Mouse (Mus musculus) left cerebral cortex, adult 2 months (tissue): ENCODE results near the gene Oca2. TPM values are rescaled to one million over a fixed set of nuclear protein-coding genes. Genes with fewer than 3 reads are reported as not detected.

Experiments
- DNase-seq, 2 experiments: peaks; one replicate each; pipeline ENCODE4 v3.0.0; 2021 to 2022; ENCODE audit warnings: low spot score in 2 of 2, mixed read lengths in 1 of 2; ENCODE audit errors: extremely low spot score in 1 of 2
- H3K27ac ChIP-seq: fragments of 200-600 bp; 2 replicates; pipeline ENCODE4 v1.8.1; 2022
- H3K4me3 ChIP-seq: fragments of 200-600 bp; 2 replicates; pipeline ENCODE4 v1.8.1; 2022
- CTCF ChIP-seq: fragments of 200-600 bp; IDR thresholded peaks from 2 replicates; pipeline ENCODE4 v1.8.1; 2022; ENCODE audit warnings: antibody characterized with exemption, mild to moderate bottlenecking, moderate library complexity
- intact Hi-C: fragments of 180-260 bp; cut with DNase I; formaldehyde crosslinking; loops from one replicate; pipeline ENCODE4 v1.15.1; 2025
- long read RNA-seq, 2 experiments: library from polyadenylated mRNA; stranded (forward); transcript quantifications; one replicate each; pipeline ENCODE4 v2.0.0; 2021; ENCODE audit warnings: borderline mapping rate in 2 of 2
- total RNA-seq, 2 experiments: library from RNA; stranded (reverse); gene quantifications; 2 replicates each; pipeline ENCODE4 v1.2.3; 2021

Oca2 gene
- under 1 TPM; 0.16 to 0.21 TPM for total RNA-seq
- long read RNA-seq, experiment 1, partial matches to known transcripts, result 1 of 1 reads
- long read RNA-seq, experiment 1, other reads (novel, unspliced or antisense), result 0 of 1 reads
- long read RNA-seq, experiment 2, partial matches to known transcripts, result 2 of 3 reads
- long read RNA-seq, experiment 2, other reads (novel, unspliced or antisense), result 1 of 3 reads

DNA sequence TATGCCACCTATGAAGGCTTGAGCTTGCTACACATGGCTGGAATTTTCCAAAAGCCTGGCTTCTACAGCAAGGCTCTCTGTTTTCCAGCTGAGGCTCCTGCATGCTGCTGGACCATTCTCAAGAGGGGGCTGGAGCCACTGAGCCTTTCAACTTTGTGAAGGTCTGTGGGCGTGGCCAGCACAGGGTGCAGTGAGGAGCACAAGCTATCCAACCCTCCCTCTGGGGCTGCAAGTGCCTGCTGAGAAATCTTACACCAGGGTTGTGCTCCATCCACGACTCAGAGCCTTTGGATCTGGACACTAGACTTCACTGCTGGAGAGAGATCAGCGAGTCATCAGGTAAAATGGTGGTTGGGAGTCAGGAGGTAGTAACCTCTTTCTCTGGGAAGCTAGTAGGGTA, at the start of gene Oca2:
Gene Oca2, plus strand, starts transcription at position 218 of the 400 bp plus-strand sequence.
- no peak within 1 kb of the TSS for H3K4me3 ChIP-seq

DNA sequence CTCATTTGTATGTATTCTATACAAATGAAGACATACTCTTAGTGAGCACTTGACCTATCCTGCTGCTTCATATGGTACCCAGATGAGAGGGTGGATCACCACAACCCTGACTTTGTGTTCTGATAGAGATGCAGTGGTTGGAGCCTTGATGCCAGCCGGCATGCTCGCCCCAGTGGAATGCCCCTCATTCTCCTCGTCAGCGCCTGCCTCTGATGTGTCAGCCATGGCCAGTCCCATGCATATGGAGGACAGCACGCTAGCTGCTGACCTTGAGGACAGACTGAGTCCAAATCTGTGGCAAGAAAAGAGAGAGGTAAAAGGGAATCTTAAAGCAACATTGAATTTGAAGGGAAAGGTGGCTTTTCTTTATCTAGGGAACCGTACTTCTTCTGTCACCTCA, 48.5 kb upstream of the Oca2 start:
- DNase-seq, result no peak
- intact Hi-C loops, result no loop called here
- H3K27ac ChIP-seq, result no peak overlapping the region
- TF ChIP-seq CTCF, result no peak
- no peak overlapping the region for H3K4me3 ChIP-seq

More for the DNA sequence above, at the start of gene Oca2:
- intact Hi-C loops, result loop anchor here (5.0 kb wide), 1 partner anchor 1243 kb away; no protein-coding TSS in a partner anchor
- no peak for TF ChIP-seq CTCF
- DNase-seq, result no peak
- no peak within 1 kb of the TSS for H3K27ac ChIP-seq

DNA sequence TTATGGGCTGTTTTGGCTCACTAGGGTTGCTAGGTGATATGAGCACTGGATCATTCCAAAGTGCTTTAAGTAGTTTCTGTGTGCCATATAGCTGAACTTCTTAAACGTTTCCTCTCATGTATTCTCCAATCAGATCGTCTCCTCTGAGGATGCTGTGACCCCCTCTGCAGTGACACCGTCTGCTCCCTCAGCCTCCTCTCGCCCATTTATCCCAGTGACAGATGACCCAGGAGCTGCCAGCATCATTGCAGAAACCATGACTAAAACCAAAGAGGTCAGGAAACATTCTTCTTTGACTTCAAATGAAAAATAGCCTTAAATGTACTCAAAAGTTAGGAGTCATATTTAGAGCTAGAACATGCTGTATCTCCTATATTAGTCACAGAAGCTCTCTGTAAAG, 47.9 kb upstream of the Oca2 start:
- TF ChIP-seq CTCF, result no peak
- DNase-seq, result no peak
- intact Hi-C loops, result no loop called here
- no peak overlapping the region for H3K4me3 ChIP-seq
- H3K27ac ChIP-seq, result no peak overlapping the region

DNA sequence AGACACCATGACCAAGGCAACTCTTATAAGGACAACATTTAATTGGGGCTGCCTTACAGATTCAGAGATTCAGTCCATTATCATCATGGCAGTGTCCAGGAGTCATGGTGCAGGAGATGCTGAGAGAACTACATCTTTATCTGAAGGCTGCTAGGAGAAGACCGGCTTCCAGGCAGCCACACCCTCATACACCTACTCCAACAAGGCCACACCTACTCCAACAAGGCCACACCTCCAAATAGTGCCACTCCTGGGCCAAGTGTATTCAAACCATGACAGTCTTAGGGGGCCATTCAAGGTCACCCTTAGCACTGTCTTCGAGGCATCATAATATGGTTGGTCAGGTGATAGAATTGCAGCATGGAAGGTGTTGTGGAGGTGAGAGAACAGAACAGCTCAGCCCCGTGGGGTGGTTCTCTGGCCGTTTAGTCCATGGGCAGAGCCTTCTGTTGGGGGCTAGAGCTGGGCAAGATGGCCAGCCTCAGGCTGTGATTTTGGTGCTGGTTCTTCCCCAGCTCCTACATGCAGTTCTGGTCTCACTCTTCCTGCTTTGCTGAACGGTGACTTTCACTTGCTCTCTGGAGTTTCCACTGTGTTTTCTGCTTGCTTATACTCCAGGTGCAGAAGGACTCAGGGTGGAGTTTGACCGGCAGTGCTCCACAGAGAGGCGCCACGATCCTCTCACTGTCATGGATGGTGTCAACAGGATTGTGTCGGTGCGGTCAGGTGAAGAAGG, 37.9 kb upstream of the Oca2 start:
- DNase-seq, result no peak
- no peak for TF ChIP-seq CTCF
- intact Hi-C loops, result no loop called here
- Histone ChIP-seq H3K4me3 (no peak overlapping the region), H3K27ac (no peak overlapping the region)

DNA sequence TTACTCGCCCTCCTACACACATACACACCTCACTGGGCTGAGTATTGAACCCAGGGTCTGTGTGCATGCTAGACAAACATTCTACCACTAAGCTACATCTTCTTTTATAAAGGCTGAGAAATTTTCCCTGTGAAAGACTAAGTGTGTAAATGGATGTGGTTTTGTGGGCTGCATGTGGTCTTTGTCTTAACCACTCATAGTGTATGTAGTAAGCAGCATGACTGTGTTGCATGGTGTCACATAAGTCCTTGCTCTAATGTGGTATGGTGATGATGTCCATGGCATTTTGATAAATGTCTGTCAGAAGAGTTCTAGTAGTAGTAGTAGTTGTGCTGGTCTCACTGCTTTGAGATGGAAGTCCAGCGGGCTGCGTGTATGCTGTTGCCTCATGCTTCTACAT, 36.7 kb upstream of the Oca2 start:
- Histone ChIP-seq H3K27ac (no peak overlapping the region), H3K4me3 (no peak overlapping the region)
- TF ChIP-seq CTCF, result no peak
- DNase-seq, result no peak
- intact Hi-C loops, result no loop called here

DNA sequence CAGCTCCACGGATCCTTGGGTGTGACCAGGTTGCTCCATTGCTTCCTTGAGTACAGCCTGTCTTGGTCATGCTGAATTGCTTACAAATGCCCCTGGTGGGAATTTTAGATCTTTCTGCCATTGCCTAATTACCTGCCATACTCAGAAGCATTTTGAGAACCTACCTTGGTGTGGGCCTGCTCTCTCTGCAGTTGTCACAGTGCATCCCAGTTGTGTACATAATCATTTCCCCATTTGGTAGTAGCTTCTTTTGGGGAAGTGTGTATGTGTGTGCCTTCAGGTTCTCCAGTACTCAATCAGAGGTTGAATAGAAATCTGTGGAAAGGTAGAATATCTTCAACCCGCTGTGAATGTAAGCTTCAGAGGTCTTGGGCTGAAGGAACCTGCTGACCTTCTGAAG, 36.3 kb upstream of the Oca2 start:
- Histone ChIP-seq H3K27ac (no peak overlapping the region), H3K4me3 (no peak overlapping the region)
- TF ChIP-seq CTCF, result no peak
- no peak for DNase-seq
- intact Hi-C loops, result no loop called here

GRCm38 (mm10) chr7:56204877-56205276, 34.7 kb upstream of the Oca2 start:
- intact Hi-C loops, result no loop called here
- Histone ChIP-seq H3K27ac (no peak overlapping the region), H3K4me3 (no peak overlapping the region)
- no peak for DNase-seq
- TF ChIP-seq CTCF, result no peak

DNA sequence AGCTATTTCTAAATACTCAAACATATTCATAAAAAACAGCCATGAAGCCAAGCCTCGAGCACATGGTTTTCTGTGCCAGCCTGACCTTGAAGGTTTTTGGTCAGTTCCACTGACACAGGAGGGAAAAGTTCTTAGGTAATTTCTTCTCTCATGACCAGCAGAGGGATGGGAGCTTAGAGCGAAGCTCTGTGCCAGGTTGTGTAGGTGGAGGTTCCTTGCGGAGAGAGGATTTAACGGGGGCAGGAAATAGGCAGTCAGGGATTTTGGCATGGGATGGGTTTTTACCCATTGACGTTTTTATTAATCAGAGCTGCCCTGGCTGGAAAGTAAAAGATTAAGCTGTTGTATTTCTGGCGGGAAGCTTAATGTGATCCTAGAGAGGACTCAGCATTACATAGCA, 18.7 kb upstream of the Oca2 start:
- H3K27ac ChIP-seq, result no peak overlapping the region
- intact Hi-C loops, result no loop called here
- no peak for TF ChIP-seq CTCF
- DNase-seq, result no peak
- no peak overlapping the region for H3K4me3 ChIP-seq

- intact Hi-C loops, result loop anchor here (5.0 kb wide), 1 partner anchor 1246 kb away; no protein-coding TSS in a partner anchor
- no peak for DNase-seq
- no peak for TF ChIP-seq CTCF
- no peak overlapping the region for H3K4me3 ChIP-seq
- H3K27ac ChIP-seq, result no peak overlapping the region
These were observed 3.7 kb upstream of the Oca2 start for GRCm38 (mm10) chr7:56235794-56236423.

GRCm38 (mm10) chr7:56236617-56237016, 2.9 kb upstream of the Oca2 start:
- Histone ChIP-seq H3K27ac (no peak overlapping the region), H3K4me3 (no peak overlapping the region)
- DNase-seq, result no peak
- TF ChIP-seq CTCF, result no peak
- intact Hi-C loops, result loop anchor here (5.0 kb wide), 1 partner anchor 1246 kb away; no protein-coding TSS in a partner anchor

- DNase-seq, result no peak
- intact Hi-C loops, result no loop called here
- TF ChIP-seq CTCF, result no peak
- H3K27ac ChIP-seq, result no peak overlapping the region
- no peak overlapping the region for H3K4me3 ChIP-seq
These were observed 15.0 kb downstream of the Oca2 start for GRCm38 (mm10) chr7:56254568-56254967.

GRCm38 (mm10) chr7:56257875-56258441, 18.4 kb downstream of the Oca2 start:
- intact Hi-C loops, result no loop called here
- TF ChIP-seq CTCF, result no peak
- Histone ChIP-seq H3K27ac (no peak overlapping the region), H3K4me3 (no peak overlapping the region)
- no peak for DNase-seq
